Mouse (Mus musculus) telencephalon, adult 2 months (tissue): ENCODE data around the gene Rab37.
A peak's percentile ranks its signal among the peaks of the same experiment; 100 is the strongest.

ENCODE experiments used
- DNase-seq: peaks from one replicate; pipeline ENCODE4 v3.0.0-alpha.2; 2011; ENCODE audit warnings: low read depth, low spot score

The Rab37 gene

DNA sequence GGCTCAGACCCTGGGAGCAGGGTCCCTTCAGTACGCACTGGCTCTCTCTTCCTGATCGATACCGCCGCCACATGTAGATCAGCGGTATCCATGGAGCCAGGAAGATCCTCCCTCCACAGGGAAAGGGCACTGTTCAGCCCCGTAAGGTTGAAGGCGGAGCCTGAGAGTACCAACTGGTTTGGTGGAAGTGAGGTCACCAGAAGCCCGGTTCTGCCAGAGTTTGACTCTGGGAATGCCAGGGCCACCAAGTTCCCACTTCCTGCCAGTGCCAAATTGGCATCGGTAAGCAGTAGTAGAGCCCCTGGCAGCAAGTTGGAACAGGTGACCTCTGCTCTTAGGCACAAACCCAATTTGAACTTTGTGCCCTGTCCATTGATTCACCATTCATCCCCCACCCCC lies 73.7 kb downstream of the Rab37 start:
- no peak for DNase-seq

DNA sequence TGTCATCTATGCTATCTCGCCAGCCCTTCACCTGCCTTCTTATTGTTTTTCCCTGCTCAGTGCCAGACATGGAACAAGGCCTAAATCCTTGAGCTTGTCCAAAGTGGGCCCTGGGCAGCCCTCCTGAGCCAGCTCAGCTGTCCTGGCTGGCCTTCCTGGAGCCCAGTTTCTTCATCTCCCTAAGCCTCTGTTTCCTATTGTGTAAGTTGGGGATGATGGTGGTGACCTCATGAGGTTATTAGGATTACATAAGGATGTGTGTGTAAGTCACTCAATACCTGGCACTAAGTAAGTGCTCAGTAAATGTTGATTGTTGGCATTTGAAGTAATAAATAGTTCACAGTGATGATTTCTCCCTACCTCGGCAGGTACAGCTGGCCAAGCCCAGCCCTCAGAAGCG lies 75.5 kb downstream of the Rab37 start:
- DNase-seq = no peak

DNA sequence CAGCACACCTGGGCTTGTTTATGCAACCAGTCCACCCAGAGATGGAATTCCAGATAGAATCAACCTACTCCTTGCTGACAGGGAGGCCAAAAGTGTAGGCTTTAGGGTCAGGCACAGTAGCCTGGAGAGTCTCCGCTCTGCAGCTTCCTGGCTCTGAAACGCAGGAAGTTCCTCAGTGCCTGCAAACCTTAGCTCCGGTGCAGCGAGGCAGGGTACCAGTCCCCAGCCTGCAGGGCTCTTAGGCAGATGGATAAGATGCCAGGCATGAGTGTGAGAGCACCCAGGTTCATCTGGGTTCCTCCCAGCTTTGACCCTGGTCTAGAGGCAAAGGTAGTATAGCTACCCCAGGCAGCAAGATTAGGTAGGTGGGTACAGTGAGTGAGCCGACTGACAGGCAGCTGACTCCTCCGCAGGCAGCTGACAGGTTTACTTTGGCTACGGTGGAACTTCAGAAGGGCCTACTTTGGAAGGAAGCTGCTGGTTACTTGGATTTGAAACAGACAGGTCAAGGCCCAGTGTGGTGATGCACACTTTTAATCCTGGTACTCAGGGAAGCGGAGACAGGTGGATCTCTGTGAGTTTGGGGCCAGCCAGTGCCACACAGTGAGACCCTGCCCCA lies 76.5 kb downstream of the Rab37 start:
- no peak for DNase-seq

DNA sequence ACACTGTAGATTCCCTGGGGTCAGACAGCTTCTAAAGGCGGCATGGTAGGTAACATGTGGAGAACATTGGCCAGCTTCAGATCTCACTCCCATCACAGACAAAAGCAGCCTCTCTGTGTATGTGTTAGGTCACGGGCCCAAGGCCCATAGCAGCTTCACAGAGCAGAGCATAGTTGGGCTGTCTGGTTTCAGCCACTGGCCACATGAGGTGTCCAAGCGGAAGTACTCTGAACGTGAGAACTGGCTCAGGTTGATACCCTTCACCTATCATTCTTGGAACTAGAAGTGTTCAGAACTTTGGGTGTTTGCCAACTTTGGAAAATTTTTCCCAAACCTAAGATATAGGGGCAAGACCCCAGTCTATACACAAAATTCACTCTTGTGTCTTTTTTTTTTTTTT lies 78.2 kb downstream of the Rab37 start:
- DNase-seq = no peak

DNA sequence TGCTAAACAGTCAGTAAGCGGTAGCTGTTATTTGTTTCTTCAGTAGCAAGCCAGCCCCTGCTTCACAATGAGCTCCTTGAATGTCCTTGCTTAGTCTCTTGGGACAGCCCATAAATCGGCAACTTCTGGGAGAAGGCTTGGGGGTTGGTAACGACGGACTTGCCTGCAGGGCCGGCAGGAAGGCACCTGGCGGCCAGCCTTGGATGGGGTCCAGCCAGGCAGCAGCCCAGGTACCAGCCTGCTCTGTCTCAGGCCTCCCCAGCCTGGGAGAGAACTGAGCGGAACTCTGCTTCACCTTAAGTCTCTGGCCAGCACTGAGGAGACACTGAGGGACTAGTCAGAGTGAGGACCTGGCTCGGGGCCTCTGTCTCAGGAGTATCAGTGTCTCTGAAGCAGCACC lies 79.9 kb downstream of the Rab37 start:
- no peak for DNase-seq

DNA sequence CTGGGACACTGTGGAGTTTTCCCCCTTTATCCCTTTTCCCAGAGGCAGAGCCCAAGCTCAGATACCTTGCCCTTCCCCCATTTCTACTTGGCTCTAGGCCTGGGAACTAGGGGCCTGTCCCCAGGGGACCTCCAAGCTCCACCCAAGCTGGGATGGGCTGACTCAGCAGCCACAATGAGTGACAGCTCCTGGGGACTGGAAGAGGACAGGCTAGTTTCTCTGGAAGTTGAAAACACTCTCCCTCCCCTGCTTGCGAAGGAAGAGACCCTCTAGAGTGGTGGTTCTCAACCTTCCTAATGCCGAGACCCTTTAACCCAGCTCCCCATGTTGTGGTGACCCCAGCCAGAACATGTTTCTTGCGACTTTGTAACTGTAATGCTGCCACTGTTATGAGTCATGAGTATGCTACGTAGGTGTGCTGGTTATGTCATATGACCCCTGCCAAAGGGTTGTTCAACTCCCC lies 81.6 kb downstream of the Rab37 start:
- no peak for DNase-seq

DNA sequence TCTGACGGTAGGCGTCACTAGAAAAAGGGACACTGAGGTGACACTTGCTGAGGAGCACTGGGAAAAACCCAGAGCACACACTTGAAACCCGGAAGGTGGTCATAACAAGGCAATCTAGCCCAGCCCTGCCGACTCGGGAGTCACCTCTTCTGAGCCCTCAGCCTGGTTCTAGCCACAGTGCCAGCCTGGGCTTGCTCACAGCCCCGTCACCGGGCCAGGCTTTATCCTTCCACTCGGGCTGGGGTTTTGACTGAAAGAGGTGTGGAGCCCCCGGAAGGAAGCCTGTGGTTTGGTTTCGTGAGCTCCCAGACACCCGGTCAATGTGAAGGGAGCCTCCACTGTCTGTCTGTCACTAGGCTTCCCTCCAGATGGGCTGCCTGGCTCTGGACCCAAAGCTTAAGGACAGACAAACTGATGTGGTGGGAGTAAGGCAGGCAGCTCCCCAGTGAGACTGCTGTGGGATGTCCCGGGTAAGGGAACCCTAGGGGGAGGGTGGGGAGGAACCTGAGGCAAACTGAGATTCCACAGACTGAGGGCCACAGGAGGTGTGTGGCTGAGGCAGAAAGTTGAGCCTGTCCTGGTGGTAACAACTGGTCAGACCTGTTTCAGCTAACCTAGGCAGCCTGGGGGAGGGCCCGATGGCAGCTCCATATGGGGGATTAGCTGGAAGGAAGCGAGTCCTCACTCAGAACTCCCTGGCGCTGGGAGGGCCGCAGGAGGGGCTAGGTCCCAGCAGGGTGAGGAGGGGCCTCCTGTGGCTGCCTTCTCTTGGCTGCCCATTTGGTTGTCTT lies 82.5 kb downstream of the Rab37 start:
- DNase-seq = no peak

DNA sequence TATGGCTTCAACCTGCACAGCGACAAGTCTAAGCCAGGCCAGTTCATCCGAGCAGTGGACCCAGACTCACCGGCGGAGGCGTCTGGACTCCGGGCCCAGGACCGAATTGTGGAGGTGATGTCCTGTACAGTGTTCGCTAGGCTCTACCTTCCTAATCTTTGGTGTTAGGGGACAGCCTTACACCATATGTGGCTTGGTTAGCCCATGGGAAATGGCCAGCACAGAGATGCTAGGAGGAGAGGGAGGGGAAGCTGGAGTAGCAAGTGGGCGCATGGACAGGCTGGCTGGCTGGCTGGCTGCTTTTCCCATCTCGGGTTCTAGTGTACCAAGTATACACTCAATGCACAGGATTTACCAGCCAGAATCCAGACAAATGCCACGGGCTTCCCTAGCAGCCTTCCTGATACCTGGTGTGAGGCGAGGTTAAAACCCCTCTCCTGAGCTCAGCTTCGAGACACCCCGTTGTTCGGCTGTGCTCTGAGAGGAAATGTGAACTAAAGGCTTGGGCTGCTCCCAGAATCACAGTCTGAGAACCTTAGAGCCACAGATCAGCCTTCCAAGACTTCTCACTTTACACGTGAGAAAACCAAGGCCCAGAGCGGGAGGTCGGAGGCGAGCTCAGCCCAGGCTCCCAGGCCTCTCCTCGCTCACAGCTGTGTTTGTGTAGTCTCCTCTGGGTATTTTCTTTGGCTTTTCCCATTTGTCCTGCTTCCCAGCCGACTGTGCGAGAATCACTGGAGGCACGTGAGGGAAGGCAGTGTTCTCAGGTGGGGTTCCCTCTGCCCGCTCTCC lies 85.4 kb downstream of the Rab37 start:
- DNase-seq = no peak

DNA sequence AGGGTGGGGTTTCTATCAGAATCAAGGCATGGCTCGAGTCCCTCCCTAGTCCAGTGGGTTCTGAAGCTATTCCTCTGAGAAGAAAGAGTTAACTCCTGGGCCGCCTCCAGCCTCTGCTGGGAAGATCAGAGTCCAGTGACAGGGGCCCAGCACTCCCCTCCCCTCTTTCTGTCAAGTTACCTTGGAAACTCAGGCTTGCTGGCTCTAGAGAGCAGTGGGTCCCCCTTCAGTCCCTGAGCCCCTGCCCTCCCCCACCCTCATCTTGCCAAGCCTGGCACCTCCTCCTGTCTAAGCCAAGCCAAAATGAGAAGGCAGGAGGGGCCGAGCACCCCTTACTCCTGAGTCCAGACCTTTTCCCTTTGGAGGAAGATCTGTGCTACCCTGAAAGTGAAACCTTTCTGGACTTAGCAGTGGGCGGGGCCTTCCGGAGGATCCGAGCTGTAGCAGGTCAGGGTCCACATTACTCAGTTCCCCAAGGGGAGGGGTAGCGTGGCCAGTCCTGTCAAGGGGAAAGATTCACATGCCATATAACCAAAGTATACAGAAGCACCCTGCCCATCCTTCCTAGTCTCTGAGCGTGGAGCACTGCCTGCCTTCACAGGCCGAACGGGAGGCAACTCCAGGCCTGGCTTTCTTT lies 86.4 kb downstream of the Rab37 start:
- no peak for DNase-seq

DNA sequence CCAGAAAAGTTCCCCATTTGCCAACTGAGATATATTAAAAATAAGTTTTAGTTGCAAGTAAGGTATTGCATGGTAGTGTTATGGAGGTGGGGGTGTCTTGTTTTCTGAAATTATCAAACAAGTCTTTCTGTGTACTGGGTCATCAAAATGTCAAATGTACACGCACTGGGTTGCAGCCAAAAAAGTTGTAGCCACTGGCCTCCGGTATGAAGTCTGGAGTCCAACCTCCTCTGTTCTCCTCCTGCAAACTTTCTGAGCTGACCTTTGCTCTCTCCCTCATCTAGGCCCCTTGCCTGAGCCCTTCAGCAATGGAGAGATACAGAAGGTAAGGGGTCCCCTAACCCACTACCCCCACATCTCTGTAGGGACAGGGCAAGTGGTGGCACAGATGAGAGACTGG lies 87.5 kb downstream of the Rab37 start:
- no peak for DNase-seq

DNA sequence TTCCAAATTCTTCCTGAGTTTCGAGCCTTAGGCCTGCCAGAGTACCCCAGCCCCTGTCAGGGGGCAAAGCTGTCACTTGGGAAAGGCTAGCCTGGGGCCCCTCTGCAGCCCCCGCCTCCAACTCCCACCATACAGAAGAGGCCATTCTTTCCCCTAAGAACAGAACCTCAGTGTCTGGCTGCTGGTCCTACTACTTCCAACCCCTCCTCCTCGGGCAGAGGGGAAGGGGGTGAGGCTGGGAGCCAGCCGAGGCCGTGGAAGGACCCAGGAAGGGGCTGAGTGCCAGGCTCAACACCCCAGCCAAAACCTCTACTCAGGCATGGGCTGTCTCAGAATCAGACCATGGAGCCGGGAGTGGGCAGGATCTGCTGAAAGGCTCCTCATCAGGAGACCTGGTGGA lies 88.0 kb downstream of the Rab37 start:
- no peak for DNase-seq

DNA sequence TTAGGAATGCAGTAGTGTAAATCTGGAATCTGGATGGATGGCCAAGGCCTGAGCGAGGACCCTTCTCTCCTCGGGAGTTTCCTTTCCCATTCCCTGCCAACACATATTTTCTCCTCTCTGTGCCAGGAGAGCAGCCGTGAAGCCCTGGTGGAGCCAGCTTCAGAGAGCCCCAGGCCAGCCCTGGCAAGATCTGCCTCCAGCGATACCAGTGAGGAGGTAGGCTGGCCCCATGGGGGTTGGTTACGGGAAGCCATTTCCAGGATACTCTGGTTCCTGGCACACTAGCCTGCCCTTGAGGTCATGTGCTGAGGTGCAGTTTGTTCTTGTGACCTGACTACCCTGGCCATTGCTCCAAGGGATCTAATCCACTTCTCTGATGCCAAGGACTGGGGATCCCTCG lies 88.7 kb downstream of the Rab37 start:
- no peak for DNase-seq

DNA sequence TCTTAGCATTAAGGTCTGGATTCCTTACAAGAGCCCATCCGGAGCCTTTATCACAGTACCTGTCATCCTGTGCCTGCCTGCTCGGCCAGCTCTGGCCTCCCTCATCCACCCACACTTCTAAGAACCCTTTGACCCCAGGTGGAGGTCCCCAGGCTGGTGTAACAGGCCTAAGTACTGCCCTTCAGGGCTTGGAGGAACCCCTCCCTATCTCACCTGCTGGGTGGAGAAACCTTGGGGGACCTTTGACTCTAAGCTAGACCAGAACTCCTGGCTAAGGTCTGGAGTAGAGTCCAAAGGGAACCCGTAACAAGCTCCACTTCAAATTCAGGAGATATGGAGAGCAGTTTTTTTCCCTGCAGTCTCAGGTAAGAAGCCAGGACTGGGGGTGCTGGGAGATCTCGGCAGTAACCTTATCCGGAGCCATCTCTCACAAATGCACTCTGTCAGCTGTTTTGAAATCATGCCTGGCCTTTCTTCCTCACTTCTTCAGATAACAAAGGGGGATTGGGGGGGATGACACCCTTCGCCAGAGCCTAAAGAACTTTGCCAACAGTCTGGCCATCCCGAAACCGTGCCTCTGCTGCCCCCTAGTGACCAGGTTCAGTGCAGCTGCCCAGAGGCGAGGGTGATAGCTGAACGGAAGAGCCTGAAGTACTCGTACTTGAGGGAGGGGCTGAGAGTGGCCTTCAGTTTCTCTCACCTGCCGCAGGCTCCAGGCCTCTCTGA lies 90.8 kb downstream of the Rab37 start:
- DNase-seq = no peak

DNA sequence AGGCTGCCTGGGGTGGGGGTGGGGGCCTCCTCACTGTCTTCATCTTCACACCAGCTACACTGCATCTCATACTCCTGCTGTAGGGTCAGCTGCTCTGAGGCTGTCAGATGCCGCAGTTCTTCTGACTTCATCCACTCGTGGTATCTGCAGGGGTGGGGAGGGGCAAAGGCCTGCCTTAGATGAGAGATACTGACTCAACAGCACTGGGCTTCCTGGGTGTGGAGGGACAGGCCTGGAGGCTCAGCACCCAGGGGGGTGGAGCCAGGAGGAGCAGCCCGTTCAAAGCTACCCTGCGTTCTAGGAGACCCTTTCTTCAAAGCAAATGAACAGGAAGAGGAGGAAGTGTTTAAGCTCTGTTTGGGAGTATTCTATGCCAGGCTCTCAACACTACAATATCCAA lies 93.7 kb downstream of the Rab37 start:
- no peak for DNase-seq

DNA sequence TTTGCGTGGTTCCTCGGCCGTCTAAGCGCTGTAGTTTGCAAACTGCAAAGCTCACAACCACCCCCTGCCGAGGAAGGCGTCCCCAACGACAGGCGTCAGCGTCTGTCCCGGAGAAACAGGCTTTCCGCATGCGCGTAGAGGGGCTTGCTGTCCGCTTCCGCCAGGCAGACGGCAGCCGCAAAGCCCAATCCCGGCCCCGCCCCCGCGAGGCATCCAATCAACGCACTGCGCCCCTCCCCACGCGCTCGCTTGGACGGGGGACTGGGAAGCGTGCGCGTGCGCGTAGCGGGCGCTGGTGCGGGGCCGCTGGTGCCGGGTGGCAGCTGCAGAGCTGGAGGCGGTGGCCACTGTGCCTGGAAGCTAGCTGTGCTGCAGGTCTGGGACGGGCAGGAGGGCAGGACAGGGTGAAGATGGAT lies 96.0 kb downstream of the Rab37 start, which contains the start of gene Tmem104:
Gene Tmem104 (plus strand): TSS at position 264 of the 416 bp plus-strand sequence.
- DNase-seq = peak; percentile 96

DNA sequence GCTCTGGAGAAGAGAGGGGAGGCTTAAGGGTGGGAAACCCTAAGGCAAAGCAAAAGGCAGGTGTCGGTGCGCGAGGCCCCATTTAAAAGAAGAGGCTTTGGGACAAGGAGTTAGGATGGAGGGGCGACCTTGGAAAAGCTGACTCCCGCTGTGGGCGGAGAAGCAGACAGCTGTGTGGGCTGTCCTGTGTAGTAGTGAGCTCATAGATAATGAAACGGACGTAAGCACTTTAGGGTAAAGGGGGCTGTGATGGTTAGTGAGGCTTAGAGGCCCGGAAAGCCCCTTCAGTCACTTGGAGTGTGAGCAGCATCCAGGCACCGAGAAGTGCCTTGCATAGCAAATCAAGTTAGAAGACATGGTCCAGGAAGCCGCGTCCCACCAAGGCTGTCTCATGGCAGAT lies 96.5 kb downstream of the Rab37 start, which contains the start of gene Nat9:
Gene Nat9 (minus strand): TSS at position 167 of the 400 bp plus-strand sequence.
- DNase-seq = no peak

DNA sequence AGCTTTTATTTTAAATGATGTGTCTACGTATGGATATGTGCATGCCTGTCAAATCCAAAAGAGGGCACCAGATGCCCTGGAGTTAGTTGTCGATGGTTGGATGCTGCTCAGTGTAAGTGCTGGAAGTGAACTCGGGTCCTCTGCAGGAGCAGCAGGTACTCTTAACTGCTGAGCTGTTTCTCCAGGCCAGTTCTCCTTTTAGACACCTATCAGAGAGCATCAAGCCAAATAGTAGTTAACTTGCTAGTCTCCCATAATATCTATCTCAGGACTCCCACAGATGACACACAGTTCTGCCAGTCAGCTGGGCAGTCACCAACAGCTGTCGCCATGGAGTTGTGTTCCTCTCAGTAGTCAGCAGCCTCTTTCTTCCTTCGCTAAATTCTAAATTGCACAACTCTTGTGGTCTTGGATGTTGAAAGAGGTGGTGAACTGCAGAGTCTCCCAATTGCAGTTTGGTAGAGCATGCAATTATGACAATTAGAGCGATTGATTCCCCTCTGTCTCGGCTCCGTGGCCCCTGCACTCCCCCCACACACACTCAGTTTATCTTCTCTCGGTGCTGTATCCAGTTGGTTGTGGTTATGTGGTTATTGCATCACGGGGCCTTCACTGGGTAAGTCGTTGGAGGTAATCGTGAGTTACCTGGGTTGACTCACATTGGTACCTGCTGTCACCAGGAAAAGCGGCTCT lies 97.5 kb downstream of the Rab37 start:
- DNase-seq = no peak

DNA sequence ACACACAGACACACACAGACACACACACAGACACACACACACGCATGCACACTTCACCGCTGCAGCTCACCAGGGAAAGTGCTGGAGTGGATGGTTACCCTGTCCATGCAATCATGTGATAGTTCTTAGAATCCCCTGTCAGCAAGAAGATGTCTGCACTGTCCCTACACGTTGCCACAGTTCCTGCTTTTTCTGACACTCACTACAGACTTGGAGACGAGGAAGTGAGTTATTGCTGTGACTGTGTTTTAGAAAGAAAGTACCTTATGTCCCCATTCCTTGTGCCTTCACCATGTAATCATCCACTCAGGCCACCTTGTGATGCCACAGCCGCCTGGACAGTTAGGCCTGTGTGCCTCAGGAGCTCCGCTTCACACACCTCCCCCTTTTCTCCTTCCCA lies 98.1 kb downstream of the Rab37 start:
- no peak for DNase-seq

DNA sequence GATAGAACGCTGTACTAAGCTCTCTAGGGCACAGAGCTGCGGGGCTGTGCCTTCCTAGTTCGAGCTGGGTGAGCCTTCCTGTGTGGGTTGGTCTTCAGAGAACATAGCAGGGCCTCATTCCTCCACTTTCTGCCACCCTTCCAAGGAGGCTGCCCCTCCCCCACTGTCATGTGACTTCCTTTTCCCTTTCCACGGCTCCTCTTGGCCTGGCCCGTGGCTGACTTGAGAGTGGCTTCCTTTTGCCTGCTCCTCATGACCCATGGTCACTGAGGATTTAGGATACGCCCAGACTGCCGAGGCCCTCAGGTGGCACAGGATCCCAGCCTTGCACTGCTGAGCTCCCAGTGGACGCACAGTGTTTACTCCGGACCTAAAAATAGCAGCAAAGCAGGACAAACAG lies 100.9 kb downstream of the Rab37 start:
- no peak for DNase-seq

DNA sequence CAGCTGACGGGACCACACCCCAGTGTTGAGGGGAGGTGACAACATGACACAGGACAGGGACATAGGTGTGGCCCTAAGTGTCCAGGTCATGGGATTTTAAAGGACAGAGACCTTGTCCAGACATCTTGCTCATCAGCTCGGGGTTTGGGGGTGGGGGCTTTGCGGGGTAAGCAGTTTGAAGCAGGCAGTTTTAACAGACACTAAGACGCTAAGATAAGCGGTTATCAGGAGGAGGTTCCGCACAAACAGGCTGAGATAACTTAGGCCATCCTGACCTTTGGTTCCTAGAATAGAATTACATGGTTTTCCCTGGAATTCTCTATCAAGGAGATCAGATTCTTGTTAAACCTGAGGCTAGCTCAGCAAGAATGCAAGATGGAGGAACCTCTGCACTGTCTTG lies 103.5 kb downstream of the Rab37 start:
- no peak for DNase-seq

DNA sequence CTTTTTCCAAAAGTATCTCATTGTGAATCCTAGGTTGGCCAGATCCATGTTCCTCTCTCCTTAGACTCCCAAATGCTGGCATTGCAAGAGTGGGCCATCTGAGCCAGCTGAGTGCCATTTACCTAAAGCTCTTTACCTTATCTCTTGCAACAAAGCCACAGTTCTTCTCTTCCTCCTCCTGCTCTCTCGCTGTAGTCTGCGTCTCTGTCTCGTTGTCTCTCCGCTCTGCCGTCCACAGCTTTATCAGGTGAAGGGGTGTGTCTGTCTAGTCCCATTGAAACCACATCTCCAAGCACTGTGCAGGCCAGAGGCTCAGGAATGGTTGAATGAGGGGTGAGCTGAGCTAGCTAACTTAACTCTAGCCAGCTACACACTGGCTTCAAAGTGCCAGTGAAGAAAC lies 104.7 kb downstream of the Rab37 start:
- no peak for DNase-seq
